Mouse (Mus musculus) cerebellum, adult 2 months (tissue): ENCODE results near the gene Selenok.

Source experiments
- CTCF ChIP-seq: fragments of 200-500 bp; IDR thresholded peaks from 2 replicates; pipeline ENCODE4 v1.5.1; 2011; ENCODE audit warnings: low read depth, mild to moderate bottlenecking, control low read depth, low read length, moderate library complexity, borderline replicate concordance; ENCODE audit not compliant: insufficient read depth
- POLR2A ChIP-seq: fragments of 200-500 bp; IDR thresholded peaks from 2 replicates; pipeline ENCODE4 v1.6.1; 2011; ENCODE audit warnings: low read length, control low read depth, borderline replicate concordance; ENCODE audit not compliant: insufficient read depth

DNA sequence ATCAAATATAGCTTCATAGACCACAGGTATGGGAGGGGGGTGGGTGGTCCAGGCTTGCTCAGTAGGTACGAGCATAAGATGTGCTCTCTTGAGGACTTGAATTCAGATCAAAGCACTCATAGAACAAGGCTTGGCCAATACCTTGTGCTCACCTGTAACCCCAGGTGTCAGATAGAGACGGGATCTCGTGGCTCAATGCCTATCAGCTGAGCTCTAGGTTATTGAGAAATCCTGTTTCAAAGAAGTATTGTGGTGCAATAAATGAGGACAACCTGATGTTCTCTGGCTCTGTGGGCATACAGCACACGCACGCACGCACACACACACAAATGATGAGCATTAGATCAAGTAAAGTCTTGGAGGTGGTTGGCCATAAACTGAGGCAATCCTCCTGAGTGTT, 8.8 kb downstream of the Selenok start:
- TF ChIP-seq POLR2A, result no peak
- TF ChIP-seq CTCF, result no peak
